Mouse (Mus musculus): ENCODE results near the gene Ubqln3.

Ubqln3 gene

GRCm38 (mm10) chr7:104143179-104143578 lies at the start of gene Ubqln3:
Gene Ubqln3 (minus strand): TSS chr7:104143279.
- DNase-seq (ENCODE audit: low read depth, low spot score): no peak

GRCm38 (mm10) chr7:104191275-104191674 lies 48.2 kb upstream of the Ubqln3 start:
- no peak for DNase-seq (ENCODE audit: low read depth, low spot score)

- DNase-seq (ENCODE audit: low read depth, low spot score): no peak
These were observed 40.2 kb upstream of the Ubqln3 start, which contains the start of gene Olfr648 for GRCm38 (mm10) chr7:104183292-104183691. Gene Olfr648 (minus strand): TSS chr7:104183392.

- DNase-seq (ENCODE audit: low read depth, low spot score): no peak
These were observed 36.0 kb upstream of the Ubqln3 start for GRCm38 (mm10) chr7:104179074-104179473.

GRCm38 (mm10) chr7:104178422-104179054 lies 35.5 kb upstream of the Ubqln3 start:
- DNase-seq (ENCODE audit: low read depth, low spot score): no peak

- no peak for DNase-seq (ENCODE audit: low read depth, low spot score)
These were observed 32.0 kb upstream of the Ubqln3 start for GRCm38 (mm10) chr7:104175085-104175484.

GRCm38 (mm10) chr7:104169634-104170204 lies 26.6 kb upstream of the Ubqln3 start:
- no peak for DNase-seq (ENCODE audit: low read depth, low spot score)

GRCm38 (mm10) chr7:104167105-104167504 lies 24.0 kb upstream of the Ubqln3 start:
- DNase-seq (ENCODE audit: low read depth, low spot score): no peak

- no peak for DNase-seq (ENCODE audit: low read depth, low spot score)
These were observed 7.4 kb upstream of the Ubqln3 start, which contains the start of gene Ubqlnl for GRCm38 (mm10) chr7:104150456-104150855. Gene Ubqlnl (minus strand): TSS chr7:104150556.

- no peak for DNase-seq (ENCODE audit: low read depth, low spot score)
These were observed 5.8 kb downstream of the Ubqln3 start, which contains the start of gene Olfr643 for GRCm38 (mm10) chr7:104137305-104137704. Gene Olfr643 (minus strand): TSS chr7:104137405.

GRCm38 (mm10) chr7:104129726-104130125 lies 13.4 kb downstream of the Ubqln3 start, which contains the start of gene Ubqln5:
Gene Ubqln5 (minus strand): TSS chr7:104129826.
- DNase-seq (ENCODE audit: low read depth, low spot score): no peak

- DNase-seq (ENCODE audit: low read depth, low spot score): no peak
These were observed 38.4 kb downstream of the Ubqln3 start, which contains the start of gene Olfr646 for GRCm38 (mm10) chr7:104104757-104104972. Gene Olfr646 (plus strand): TSS chr7:104104873.

GRCm38 (mm10) chr7:104103913-104104756 lies 38.9 kb downstream of the Ubqln3 start:
- DNase-seq (ENCODE audit: low read depth, low spot score): no peak

Data from A20 (cell line).